Mouse (Mus musculus) midbrain, embryonic 12.5 days (tissue): ENCODE data around the gene Alkbh7. TPM values are rescaled to one million over a fixed set of nuclear protein-coding genes. Genes with fewer than 3 reads are reported as not detected.

Experiments used
- ATAC-seq: fragments of 200-750 bp; cut with Nextera tagmentation; 2 replicates; pipeline ENCODE4 v1.8.0; 2017; ENCODE audit warnings: low read depth, moderate TSS enrichment, moderate library complexity; ENCODE audit not compliant: low FRiP score
- H3K27ac ChIP-seq: fragments of 300-500 bp; sonication (generic); replicated peaks from 2 replicates; pipeline ENCODE4 v1.5.1; 2016; ENCODE audit warnings: mild to moderate bottlenecking
- H3K27me3 ChIP-seq: fragments of 300-500 bp; sonication (generic); 2 replicates; pipeline ENCODE4 v1.6.1; 2016; ENCODE audit warnings: mild to moderate bottlenecking
- H3K36me3 ChIP-seq: fragments of 300-500 bp; sonication (generic); 2 replicates; pipeline ENCODE4 v1.6.1; 2016
- H3K4me1 ChIP-seq: fragments of 300-500 bp; sonication (generic); 2 replicates; pipeline ENCODE4 v1.6.1; 2016
- H3K4me2 ChIP-seq: fragments of 300-500 bp; sonication (generic); replicated peaks from 2 replicates; pipeline ENCODE4 v1.6.1; 2016; ENCODE audit warnings: mild to moderate bottlenecking, moderate library complexity
- H3K4me3 ChIP-seq: fragments of 300-500 bp; sonication (generic); 2 replicates; pipeline ENCODE4 v1.5.1; 2016; ENCODE audit warnings: mild to moderate bottlenecking
- H3K9ac ChIP-seq: fragments of 300-500 bp; sonication (generic); replicated peaks from 2 replicates; pipeline ENCODE4 v1.6.1; 2016; ENCODE audit warnings: mild to moderate bottlenecking, moderate library complexity
- H3K9me3 ChIP-seq: fragments of 300-500 bp; sonication (generic); 2 replicates; pipeline ENCODE4 v1.6.1; 2016; ENCODE audit warnings: mild to moderate bottlenecking
- WGBS: fragments of 180-500 bp; shearing (Covaris S2); methylation state at CpG from one replicate; pipeline ENCODE4 v1.1.7; 2016; 5-methylcytosine and 5-hydroxymethylcytosine counted together
- polyA plus RNA-seq: library from polyadenylated mRNA; unstranded; fragments of >200 nt; fragmentation: Nextera tagmentation; extraction: Ambion mirVana; gene quantifications from 2 replicates; pipeline ENCODE4 v1.2.1, GENCODE M21; 2016

Gene Alkbh7
- polyA plus RNA-seq, 1 experiment from 2014 or later = 33.7 TPM

DNA sequence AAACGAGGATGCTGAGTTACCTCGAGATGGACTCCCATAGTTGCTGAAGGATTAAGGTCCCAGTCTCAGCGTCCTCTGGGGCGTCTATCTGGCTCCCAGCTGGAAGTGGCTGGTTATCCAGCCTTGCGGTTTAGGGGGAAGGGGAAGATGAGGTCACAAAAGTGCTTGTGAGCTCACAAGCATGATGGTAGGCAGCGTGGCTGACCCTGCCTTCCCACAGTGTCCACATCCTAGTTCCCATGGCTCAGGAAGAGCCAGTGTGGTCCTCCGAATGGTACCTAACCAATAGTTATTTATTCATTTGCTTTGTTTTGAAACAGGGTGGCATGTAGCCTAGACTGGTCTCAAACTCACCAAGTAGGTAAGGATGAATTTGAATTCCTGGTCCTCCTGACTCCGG is 44.4 kb downstream of the Alkbh7 start, which contains the start of gene Slc25a41:
TSS of gene Slc25a41 (minus strand) at position 101 of the 400 bp plus-strand sequence.
- WGBS = 78% methylated on average over 8 of the region's 8 CpGs
- H3K4me3 ChIP-seq = no peak within 1 kb of the TSS
- H3K4me2 ChIP-seq = no peak within 1 kb of the TSS

DNA sequence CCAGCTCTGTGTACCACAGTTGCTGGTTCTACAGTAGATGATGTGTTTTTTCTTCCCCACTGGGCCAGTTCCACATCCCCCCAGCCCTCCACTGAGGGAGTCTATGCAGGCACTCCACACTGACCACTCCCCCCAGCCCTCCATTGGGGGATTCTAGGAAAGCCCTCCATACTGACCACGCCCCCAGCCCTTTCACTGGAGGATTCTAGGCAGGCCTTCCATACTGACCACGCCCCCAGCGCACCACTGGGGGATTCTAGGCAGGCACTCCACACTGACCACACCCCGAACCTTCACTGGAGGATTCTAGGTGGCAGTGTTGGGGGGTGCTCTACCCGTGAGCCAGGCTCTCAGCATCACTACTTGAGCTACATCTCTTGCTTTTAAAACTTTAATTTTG is 50.3 kb downstream of the Alkbh7 start:
- peaks cover 51% of the 10 kb centered on the region for H3K36me3 ChIP-seq
- H3K27me3 ChIP-seq = 0 out of 2 replicates have a peak, but pooled peaks cover 4% of the 10 kb centered on the region
- no peak overlapping the region for H3K27ac ChIP-seq
- WGBS = 29% methylated on average over 5 of the region's 5 CpGs
- H3K4me2 ChIP-seq = no peak overlapping the region
- peak; percentile 36; the same call in 1 of the 2 replicates for ATAC-seq
- no peaks in the 10 kb centered on the region for H3K4me1 ChIP-seq
- no peak overlapping the region for H3K9ac ChIP-seq
- no peak overlapping the region for H3K4me3 ChIP-seq
- H3K9me3 ChIP-seq = no peaks in the 10 kb centered on the region

More for the DNA sequence above, 44.4 kb downstream of the Alkbh7 start, which contains the start of gene Slc25a41:
- Histone ChIP-seq H3K9ac (no peak within 1 kb of the TSS), H3K4me1 (no peaks in the 10 kb centered on the region), H3K36me3 (peaks cover 19% of the 10 kb centered on the region), H3K27ac (no peak within 1 kb of the TSS), H3K27me3 (peaks cover 28% of the 10 kb centered on the region), H3K9me3 (no peaks in the 10 kb centered on the region)
- ATAC-seq = no peak

DNA sequence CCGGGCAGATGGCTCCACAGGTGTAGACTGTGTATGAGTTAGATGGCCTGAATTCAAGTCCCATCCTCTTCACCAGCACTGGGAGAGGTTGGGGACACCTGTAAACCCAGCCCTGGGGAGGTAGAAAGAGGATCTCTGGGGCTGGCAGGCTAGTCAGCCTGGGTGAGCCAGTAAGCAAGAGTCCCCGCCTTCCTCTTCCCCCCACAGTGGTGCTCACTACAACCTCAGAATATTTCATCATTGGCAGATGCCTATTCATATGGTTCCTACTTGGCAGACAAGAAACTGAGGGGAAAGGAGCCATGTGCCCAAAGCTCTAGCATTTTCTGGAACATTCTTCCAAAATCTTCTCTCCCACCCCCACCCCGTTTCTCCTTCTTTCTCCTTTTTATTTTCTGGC is 51.7 kb downstream of the Alkbh7 start:
- 98% methylated on average over 3 of the region's 3 CpGs for WGBS
- no peak overlapping the region for H3K4me2 ChIP-seq
- no peak overlapping the region for H3K4me3 ChIP-seq
- H3K27ac ChIP-seq = no peak overlapping the region
- peaks cover 64% of the 10 kb centered on the region for H3K36me3 ChIP-seq
- H3K9me3 ChIP-seq = no peaks in the 10 kb centered on the region
- H3K9ac ChIP-seq = no peak overlapping the region
- no peak for ATAC-seq
- no peaks in the 10 kb centered on the region for H3K4me1 ChIP-seq
- H3K27me3 ChIP-seq = 0 out of 2 replicates have a peak, but pooled peaks cover 4% of the 10 kb centered on the region

Other genes with a start within 250 kb of the Alkbh7 start
- gene Nrtn, start 239.8 kb upstream of the Alkbh7 start, polyA plus RNA-seq = 6.7 and 8.8 TPM in 2 replicates
- gene Dus3l, start 232.6 kb upstream of the Alkbh7 start, polyA plus RNA-seq = 48.7 and 53.9 TPM in 2 replicates
- 2.0 TPM in 2 replicates for gene Prr22, start 227.1 kb upstream of the Alkbh7 start, polyA plus RNA-seq
- gene Rfx2, start 166.3 kb upstream of the Alkbh7 start, polyA plus RNA-seq = 6.3 and 8.2 TPM in 2 replicates
- gene Acsbg2, start 122.9 kb upstream of the Alkbh7 start, polyA plus RNA-seq = not detected in 2 replicates
- 0.50 and 0.63 TPM in 2 replicates for gene 1700061G19Rik, start 121.9 kb upstream of the Alkbh7 start, polyA plus RNA-seq
- 102 and 104 TPM in 2 replicates for gene Mllt1, start 61.9 kb upstream of the Alkbh7 start, polyA plus RNA-seq
- gene Acer1, start 15.2 kb upstream of the Alkbh7 start, polyA plus RNA-seq = not detected in 2 replicates
- 130 and 137 TPM in 2 replicates for gene Clpp, start 7.0 kb upstream of the Alkbh7 start, polyA plus RNA-seq
- 0.87 TPM in 1 of 2 replicates, not detected in the other for gene Pspn, start 2.7 kb downstream of the Alkbh7 start, polyA plus RNA-seq
- 68.6 and 72.9 TPM in 2 replicates for gene Gtf2f1, start 13.9 kb downstream of the Alkbh7 start, polyA plus RNA-seq
- gene Gm17949, start 14.1 kb downstream of the Alkbh7 start, polyA plus RNA-seq = 0.34 and 0.72 TPM in 2 replicates
- gene Khsrp, start 34.2 kb downstream of the Alkbh7 start, polyA plus RNA-seq = 62.7 and 85.4 TPM in 2 replicates
- 0.19 TPM in 1 of 2 replicates, not detected in the other for gene Slc25a41, start 44.3 kb downstream of the Alkbh7 start, polyA plus RNA-seq
- gene Crb3, start 61.8 kb downstream of the Alkbh7 start, polyA plus RNA-seq = 0.31 and 1.5 TPM in 2 replicates
- gene Slc25a23, start 62.5 kb downstream of the Alkbh7 start, polyA plus RNA-seq = 19.0 and 22.3 TPM in 2 replicates
- gene Dennd1c, start 81.2 kb downstream of the Alkbh7 start, polyA plus RNA-seq = 2.4 and 3.3 TPM in 2 replicates
- 189 and 205 TPM in 2 replicates for gene Tubb4a, start 90.4 kb downstream of the Alkbh7 start, polyA plus RNA-seq
- 6.9 and 7.8 TPM in 2 replicates for gene Tnfsf9, start 108.0 kb downstream of the Alkbh7 start, polyA plus RNA-seq
- 0.29 and 0.38 TPM in 2 replicates for gene Cd70, start 152.4 kb downstream of the Alkbh7 start, polyA plus RNA-seq
- 0.09 TPM in 1 of 2 replicates, not detected in the other for gene Tnfsf14, start 196.8 kb downstream of the Alkbh7 start, polyA plus RNA-seq
- 0.50 and 0.64 TPM in 2 replicates for gene C3, start 230.8 kb downstream of the Alkbh7 start, polyA plus RNA-seq